Mouse (Mus musculus): ENCODE measurements at regions not wholly inside any gene's neighbourhood (a gene's known extent, or its start where the extent isn't known, plus 50 kb on each side); places are given as distances from the start of the nearest gene placed in this dataset.

GRCm38 (mm10) chr10:121150668-121151067 lies 116.9 kb downstream of the Wif1 start:
- no peak for DNase-seq

- no peak for DNase-seq
Measured at GRCm38 (mm10) chr10:121153625-121154024, 119.9 kb downstream of the Wif1 start.

GRCm38 (mm10) chr10:121160499-121160898 lies 126.7 kb downstream of the Wif1 start:
- no peak for DNase-seq

GRCm38 (mm10) chr10:121161201-121161600 lies 127.4 kb downstream of the Wif1 start:
- DNase-seq = no peak

GRCm38 (mm10) chr10:121174022-121174421 lies 140.3 kb downstream of the Wif1 start:
- no peak for DNase-seq

- no peak for DNase-seq
Measured at GRCm38 (mm10) chr10:121189139-121189538, 155.4 kb downstream of the Wif1 start.

- no peak for DNase-seq
Measured at GRCm38 (mm10) chr10:121199236-121199635, 151.8 kb downstream of the Tbc1d30 start.

GRCm38 (mm10) chr10:121202531-121202930 lies 148.5 kb downstream of the Tbc1d30 start:
- DNase-seq = no peak

- DNase-seq = no peak
Measured at GRCm38 (mm10) chr10:121205551-121205950, 145.5 kb downstream of the Tbc1d30 start.

- peak; percentile 17 for DNase-seq
Measured at GRCm38 (mm10) chr10:121206002-121206742, 144.9 kb downstream of the Tbc1d30 start.

- DNase-seq = no peak
Measured at GRCm38 (mm10) chr10:121206743-121207039, 144.4 kb downstream of the Tbc1d30 start.

All from adrenal gland, postnatal 25 days (tissue).